Mouse (Mus musculus): Measurements from ENCODE around the gene Fut8.

Gene Fut8

DNA sequence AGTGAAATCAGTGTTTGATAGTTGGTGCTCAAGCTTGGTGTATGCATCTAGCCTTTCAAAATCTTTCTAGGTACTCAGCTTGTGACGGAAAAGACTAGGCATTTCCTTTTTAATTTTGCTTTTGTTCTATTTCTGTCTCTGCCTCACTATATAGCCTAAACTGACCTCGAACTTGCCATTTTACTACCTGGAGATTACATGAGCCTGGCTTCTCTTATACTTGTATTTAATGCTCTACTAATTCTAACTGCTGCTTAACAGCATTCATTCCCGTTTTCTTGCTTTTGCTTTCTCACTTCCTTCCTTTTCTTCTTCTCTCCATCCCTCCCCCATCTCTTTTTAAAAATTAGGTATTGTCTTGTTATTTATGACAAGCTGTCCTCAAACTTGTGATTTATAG is 67.6 kb downstream of the Fut8 start:
- DNase-seq (ENCODE audit: low spot score in 2 of 2): no peak

DNA sequence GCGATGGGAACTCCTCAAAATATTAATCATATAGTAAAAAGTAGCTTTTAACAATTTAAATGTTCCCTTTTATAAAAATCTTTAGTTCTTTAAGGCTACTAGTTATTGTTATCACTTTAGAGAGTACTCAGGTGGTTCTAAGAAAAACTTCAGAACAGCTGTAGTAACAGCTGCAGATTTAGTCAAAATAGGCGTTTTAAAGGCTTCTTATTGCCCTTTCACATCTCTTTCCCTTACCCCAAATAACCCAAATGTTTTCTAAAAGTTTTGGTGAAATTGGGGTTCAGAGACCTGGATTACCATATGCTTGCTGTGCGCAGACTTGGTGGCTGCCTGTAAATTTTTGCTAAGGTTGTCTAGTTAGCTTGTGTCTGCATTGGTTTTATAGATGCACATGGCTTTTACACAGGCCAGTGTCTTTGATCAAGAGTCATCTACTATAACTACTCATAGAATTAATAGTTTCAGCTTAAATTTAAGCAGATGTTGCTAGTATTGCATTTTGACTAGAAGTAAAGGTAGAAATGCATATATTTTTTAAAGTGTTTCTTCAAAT is 68.9 kb downstream of the Fut8 start:
- no peak for DNase-seq (ENCODE audit: low spot score in 2 of 2)

DNA sequence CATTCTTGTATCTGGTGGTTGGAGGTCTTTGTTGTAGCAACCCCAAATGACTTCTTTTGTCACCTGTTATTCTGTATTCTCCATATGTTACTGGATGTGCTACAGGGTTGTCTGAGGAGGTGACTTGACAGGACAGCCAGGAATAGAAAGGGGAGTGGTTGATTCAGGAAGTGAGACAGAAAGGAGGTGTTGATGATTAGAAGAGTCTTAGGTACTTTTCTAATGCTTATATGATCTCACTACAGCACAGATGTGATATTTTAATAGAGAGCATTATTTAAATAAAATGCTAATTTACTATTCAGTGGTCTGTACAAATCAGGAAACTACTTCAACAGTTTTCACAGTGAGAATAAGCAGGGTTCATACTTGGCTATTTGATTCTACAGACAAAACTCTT is 71.6 kb downstream of the Fut8 start:
- no peak for DNase-seq (ENCODE audit: low spot score in 2 of 2)

DNA sequence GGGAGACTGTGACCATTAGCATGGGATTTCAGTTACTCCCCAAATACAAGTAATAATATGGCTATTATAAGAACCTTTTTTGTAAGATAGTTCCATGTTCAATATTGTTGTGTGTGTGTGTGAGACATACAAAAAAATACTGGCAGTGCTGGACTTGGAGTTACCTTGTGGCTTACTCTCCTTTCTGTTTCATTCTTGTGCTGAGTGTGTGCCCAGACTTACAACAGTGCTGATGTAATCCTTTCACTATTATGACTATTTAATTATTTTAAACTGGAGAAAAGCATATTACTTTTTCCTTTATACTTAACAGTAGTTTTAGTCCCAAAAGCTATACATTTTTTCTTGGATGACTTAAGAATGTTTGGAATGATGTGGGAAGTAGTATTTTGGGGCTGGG is 75.6 kb downstream of the Fut8 start:
- DNase-seq (ENCODE audit: low spot score in 2 of 2): no peak

DNA sequence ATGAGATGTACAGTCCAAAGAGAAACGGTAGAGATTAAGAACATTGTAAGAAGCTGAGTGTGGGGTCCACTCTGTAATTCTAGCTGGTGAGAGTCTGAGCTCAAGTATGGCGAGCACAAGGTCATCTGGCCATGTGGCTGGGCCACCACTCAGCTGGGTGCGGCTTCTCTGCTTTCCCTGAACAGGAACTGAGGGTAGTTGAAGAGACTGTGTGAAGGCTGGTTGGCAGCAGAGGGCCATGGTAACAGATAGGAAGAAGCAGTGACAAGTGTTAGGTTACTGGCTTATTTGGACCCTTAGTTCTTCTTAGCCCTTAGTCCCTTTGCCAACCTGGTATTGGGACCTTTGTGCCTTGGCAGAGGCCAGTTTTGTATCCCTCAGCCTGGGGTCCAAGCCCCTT is 86.2 kb downstream of the Fut8 start:
- DNase-seq (ENCODE audit: low spot score in 2 of 2): no peak

DNA sequence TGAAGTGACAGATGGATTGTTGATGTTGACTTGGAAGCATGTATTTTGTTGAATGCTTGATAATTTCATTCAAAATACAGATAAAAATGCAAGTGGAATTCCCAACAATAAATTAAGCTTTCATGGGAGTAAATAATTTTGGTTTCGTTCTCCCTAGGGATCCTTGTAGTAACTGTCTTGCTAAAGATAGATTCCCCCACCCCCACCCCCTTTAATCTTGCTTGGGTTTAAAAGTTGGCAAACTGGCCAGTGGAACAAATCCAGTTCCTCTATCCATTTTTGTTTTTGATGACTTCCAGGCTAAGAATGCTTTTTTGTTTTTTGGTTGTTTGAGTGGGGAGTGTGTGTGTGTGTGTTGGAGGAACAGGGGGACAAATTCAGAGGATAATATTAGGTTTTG is 108.6 kb downstream of the Fut8 start:
- DNase-seq (ENCODE audit: low spot score in 2 of 2): no peak

DNA sequence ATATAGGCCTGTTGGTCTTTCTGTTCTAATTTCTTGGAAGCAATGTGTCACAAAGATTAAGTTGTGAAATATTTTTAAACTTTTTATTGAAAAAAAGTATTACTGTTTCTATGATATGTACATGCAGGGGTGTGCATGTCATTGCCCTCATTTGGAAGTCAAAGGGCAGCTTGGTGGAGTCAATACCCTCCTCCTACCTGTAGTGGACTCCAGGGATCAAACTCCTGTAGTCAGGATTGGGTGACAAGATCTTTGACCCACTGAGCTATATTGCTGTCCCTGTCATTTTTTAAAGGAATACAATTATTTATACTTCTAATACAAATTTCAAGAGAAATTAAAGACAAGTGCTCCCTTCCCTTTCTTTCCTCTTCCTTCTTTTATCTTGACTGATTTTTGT is 111.6 kb downstream of the Fut8 start:
- no peak for DNase-seq (ENCODE audit: low spot score in 2 of 2)

DNA sequence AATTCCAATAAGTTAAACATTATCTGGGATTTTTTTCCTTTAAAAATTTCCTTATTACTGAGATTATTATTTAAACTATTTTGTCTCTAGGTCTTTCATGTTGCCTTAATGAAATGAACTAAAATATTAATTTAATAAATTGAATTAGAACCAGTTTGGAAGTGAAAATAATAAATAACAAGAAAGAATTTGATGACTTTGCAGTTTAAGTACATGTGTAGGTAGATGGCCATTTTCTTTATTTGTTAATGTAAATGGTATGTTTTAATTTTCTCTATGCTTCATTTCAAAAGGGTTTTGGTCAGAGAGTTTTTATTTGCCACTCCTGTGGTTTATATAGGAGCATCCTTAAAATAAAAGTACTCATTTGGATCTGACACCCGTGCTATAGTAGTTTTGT is 177.8 kb downstream of the Fut8 start:
- DNase-seq (ENCODE audit: low spot score in 2 of 2): no peak

DNA sequence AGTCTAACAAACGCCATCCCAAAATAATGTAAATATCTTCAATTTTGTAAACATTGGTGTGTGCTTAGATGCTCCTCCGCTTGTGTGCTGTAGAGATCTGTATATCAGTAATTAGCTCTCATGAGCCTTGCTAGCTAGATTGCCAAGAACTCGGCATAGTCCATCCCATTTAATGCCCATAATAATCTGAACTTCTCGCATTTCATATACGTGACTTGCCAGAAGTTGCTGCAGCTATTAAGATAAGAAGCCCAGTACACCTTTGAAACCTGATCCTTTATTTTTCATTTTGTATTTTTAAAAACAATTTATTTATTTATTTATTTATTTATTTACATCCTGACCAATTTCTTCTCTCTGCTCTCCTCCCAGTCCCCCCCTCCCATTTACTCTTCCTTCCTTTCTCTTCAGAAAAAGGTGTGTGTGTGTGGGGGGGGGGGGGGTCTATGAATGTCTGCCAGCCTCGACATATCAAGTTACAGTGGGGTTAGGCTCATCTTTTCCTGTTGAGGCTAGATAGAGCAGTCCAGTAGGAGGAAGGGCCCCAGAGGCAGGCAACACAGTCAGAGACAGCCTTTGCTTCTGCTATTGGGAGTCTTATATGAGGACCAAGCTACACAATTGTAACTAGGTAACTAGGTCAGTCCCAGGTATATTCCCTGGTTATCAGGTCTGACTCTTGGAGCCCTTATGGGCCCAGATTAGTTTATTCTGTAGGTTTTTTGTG is 183.9 kb downstream of the Fut8 start:
- DNase-seq (ENCODE audit: low spot score in 2 of 2): no peak

DNA sequence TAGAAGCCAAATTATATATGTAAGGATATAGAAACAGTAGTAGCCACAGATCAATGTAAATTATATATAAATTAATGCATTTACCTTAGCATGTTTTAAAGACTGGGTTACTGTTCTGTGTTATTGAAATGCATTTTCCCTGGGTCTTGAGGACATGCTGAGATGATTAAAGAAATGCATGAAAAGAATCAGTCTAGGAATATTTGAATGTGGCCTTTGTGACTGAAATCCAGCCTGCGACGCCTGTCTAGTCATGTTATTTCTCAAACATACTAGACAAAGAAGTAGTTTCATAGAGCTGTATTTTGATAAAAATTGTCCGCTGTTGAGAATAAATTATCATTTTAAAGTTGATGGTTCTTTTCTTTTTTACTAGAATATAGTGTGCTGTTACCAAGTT is 188.2 kb downstream of the Fut8 start:
- DNase-seq (ENCODE audit: low spot score in 2 of 2): no peak

DNA sequence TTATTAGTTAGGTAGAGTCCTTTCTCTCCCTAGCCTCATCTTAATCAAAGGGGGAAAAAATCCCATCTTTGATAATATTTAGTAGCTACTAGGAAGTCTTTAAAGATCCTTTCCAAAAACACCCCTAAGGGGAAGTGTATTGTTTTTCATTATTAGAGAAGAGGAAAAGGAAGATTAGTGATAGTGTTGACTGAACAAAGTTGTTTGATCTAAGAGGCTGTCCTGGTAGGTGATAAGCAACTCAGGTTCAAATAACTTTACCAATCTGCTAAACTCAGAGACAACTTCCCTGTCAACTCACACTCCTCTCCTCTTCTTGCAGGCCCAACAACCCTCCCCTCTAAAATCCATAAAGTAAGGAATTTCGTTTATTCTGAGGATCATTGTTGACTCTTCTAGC is 190.2 kb downstream of the Fut8 start:
- no peak for DNase-seq (ENCODE audit: low spot score in 2 of 2)

DNA sequence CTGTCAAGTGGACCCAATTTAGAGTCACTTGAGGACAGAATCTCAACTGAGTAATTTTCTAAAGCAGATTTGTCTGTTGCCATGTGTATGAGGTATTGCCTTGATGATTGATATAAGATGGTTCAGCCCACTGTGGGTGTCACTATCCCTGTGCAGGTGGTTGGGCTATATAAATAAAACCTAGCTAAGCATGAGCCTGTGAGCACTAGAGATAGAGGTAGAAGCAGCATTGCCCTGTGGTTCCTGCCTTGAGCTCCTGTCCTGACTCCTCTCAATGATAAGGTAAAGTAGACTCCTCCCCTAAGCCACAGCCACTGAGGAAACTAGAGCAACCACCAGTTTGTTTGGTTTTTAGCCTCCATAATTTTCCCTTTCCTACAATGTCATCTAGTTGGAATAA is 191.5 kb downstream of the Fut8 start:
- no peak for DNase-seq (ENCODE audit: low spot score in 2 of 2)

DNA sequence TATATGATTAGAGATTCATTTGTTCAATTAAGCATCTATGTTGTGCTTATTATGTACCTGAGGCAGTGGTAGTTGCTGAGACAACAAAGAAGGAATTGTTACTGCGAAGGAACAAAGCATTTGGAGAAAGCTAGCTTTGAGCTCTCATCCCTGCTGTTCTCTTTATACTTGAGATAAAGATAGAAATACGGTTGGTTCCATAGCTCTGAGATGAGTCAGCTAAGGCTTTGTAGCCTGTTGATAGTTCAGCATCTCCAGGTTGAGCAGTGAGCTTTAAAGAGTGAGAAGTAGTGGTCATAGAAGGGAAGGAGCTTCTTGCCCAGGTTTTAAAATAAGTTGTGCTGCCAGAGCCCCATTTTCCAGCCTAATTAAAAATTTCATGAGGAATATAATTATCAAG is 198.8 kb downstream of the Fut8 start:
- DNase-seq (ENCODE audit: low spot score in 2 of 2): no peak

DNA sequence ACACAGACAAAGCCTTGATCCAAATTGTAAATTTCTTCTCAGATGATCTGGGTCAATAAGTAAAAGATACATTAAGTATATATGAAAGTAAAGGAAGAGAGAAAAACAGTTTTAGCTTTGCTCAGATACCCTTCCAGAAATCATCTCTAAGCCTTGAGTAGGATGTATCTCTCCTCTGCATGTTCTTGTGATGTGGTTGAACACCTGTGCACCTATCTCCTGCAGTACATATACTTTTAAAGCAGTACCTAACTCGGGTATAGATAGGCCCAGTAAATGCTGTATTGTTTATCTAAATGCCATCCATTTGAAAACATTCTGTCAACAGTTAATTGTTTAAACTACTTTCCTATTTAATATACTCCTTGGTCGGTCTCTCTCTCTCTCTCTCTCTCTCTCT is 212.9 kb downstream of the Fut8 start:
- no peak for DNase-seq (ENCODE audit: low spot score in 2 of 2)

DNA sequence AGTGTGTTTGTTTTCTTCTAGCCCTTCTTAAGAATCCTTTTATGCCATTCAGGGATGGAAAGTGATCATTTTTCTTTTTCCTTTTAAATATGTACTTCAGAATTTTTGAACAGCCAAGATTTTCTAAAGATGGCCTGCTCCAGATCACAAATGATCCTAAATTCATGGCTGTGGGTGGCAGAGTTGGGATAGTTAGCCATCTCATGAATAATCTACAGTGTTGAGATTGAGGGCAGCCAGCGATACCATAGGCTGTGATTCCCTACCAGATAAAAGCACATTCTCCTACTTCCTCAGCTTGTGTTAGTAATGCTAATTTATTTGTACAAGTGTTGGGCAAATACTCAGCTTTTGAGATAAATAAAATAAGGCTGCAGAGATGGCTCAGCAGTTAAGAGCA is 228.3 kb downstream of the Fut8 start:
- DNase-seq (ENCODE audit: low spot score in 2 of 2): peak in 1 of 2 experiments; percentile 11

DNA sequence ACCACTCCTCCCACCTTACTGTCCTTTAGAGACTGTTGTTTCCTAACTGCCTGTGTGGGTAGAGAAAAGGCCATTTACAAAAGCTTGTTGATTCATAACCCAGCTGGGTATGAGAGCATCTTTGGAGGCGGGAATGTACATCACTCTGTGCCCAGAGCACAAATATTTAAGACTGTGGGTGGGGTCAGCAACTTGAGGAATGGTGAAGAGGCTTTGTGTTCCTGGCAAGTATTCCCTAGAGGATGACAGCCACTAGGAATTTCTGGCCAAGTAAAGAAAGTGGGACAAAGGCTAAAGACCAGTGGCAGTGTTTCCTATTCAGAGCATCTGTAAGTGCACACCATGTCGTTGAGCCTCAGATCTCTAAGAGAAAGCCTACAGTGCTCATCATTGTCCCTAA is 242.0 kb downstream of the Fut8 start:
- no peak for DNase-seq (ENCODE audit: low spot score in 2 of 2)

DNA sequence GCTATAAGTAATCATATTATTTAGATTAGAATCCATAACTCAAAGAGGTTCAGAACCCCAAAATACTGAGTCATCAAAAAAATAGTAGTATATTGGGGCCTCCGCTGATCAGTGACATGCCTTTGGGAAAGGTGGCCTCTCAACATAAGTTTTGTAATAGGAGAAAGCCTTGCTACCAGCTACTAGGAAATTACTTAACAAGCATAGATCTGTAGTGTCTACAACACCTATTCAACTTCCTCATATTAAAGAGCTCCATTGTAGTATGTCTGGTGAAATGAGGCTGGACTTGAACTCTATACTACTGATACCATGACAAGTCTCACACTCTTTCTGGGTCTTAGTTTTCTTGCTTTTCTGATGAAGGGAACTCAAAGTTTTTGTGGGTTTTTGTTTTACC is 243.2 kb downstream of the Fut8 start:
- no peak for DNase-seq (ENCODE audit: low spot score in 2 of 2)

DNA sequence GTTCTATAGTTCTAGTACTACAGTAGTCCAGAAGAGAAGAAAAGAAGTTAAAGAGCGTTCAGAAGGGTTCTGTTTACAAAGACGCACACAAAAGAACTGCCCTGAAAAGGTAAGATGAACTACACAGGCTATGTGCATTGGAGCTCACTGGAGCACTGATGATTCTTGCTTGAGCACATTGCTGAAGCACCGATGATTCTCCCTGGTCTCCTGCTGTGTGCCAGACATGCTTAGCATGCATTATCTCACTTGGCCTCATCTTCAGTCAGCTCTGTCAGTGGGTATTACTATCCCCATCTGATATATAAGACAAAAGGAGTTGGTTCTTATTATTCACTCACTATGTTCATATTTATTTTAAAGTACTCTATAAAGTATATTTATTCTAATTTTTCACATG is 243.9 kb downstream of the Fut8 start:
- DNase-seq (ENCODE audit: low spot score in 2 of 2): no peak

DNA sequence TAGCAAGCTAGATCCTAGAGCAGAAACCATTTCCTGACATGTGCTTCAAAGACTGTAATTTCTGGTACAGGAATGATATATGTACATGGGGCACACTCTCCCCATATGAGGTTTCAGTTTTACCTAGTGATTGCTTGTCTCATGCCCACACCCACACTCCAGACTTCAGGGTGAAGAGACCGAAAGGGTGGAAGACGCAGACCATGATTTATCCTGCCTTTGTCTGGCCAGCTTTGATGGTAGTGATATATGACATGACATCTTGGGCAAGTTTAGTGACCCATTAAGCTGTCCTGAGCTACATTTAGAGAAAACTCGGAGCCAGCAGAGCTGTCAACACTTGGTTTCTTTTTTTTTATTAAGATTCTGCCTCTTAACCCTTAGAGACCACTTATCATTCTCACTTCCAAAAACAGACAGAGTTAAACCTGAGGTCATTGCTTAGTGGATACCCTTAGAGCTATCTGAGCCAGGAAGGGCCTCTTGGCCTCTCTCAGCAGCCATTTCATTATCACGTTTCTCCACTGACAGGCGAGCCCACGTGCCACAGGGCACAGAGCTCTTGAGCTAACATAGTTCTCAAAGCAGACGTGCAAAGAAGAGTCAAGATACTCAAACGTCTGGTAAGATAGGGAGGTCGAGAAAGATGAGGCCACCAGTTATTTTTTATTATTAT is 245.4 kb downstream of the Fut8 start:
- DNase-seq (ENCODE audit: low spot score in 2 of 2): no peak

DNA sequence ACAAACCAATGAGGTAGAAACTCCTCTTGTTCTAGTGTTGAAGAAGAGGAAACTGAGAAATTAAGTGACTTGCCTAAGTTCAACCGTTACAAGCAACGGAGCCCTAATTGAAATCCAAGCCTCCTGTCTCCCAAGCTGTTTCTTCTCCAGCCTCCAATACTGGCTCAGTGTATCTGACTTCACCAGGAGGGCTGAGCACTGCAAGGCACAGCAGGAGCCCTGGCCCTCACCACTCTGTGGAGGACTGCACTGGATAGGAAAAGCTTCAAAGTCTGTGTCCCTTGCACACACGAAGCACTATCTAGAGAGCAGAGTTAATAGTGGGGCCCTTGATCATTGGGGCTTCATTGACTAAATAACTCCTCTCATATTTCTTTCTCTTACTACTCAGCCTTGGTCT is 246.8 kb downstream of the Fut8 start:
- no peak for DNase-seq (ENCODE audit: low spot score in 2 of 2)

DNA sequence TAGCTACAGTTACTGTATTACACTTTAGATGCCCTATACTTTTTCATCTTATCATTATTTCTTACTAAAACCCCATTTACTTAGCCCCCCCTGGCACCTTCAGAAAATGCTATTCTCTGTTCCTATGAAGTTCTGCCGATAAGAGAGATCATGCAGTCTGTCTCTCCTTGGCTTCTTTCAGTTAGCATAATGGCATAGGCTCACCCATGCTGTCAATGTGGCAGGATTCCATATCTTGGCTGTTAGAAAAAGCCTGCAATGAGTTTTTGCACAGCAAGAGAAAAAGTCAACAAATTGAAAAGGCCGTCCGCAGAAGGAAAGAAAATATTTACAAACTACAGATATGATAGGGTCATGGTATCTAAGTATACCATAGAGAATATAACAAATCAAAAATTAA is 253.6 kb downstream of the Fut8 start:
- DNase-seq (ENCODE audit: low spot score in 2 of 2): no peak

DNA sequence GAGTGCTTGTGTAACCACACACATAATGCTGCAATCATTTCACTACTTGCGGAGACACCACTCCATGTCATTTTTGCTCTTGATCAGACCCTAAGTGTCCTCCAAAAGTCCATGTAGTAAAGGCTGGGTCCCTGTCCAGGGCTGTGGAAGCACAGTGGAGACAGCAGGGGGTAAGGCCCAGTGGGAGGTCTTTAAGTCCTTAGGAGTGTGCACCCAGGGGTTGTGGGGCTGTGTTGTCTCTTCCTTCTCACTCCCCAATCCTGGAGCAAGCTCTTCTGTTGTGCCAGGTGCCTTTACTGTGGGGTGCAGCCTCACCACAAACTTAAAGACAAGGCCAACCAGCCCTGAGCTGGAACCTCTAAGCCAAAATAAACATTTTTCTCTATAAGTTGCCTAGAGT is 257.9 kb downstream of the Fut8 start:
- no peak for DNase-seq (ENCODE audit: low spot score in 2 of 2)

DNA sequence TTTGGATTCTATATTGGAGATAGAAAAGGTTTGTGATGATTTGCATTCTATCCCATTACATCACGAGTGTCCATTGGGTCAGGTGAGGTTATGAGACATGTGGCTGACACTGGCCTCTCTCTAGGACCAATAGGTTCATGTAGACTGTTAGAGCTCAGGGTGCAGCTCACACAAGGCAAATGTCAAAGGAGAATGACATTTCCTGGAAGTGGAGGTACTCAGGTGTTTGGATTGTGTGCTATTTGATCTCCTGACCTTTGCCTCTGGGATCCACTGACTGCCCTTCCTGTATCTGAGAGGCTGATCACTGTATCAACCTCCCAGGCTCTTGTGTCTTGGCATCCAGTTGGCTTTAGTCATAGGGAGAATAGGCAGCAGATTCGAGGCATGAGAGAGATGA is 260.2 kb downstream of the Fut8 start:
- DNase-seq (ENCODE audit: low spot score in 2 of 2): no peak

Data from frontal cortex, postnatal 36 days (tissue).